Mouse (Mus musculus): ENCODE data around the gene Polr2e.

Polr2e gene

GRCm38 (mm10) chr10:80017361-80017760 is 22.2 kb downstream of the Polr2e start:
- in situ Hi-C loops (cut with MseI, MboI): no loop called here

- in situ Hi-C loops (cut with MseI, MboI): no loop called here
Observed at GRCm38 (mm10) chr10:80016931-80017330, 22.7 kb downstream of the Polr2e start.

GRCm38 (mm10) chr10:80016511-80016910 is 23.1 kb downstream of the Polr2e start, which contains the start of gene Arhgap45:
TSS of gene Arhgap45 (plus strand) at chr10:80016653.
- in situ Hi-C loops (cut with MseI, MboI): no loop called here

GRCm38 (mm10) chr10:80015583-80015982 is 24.0 kb downstream of the Polr2e start:
- in situ Hi-C loops (cut with MseI, MboI): no loop called here

GRCm38 (mm10) chr10:80014484-80015290 is 24.9 kb downstream of the Polr2e start:
- in situ Hi-C loops (cut with MseI, MboI): no loop called here

GRCm38 (mm10) chr10:80013609-80014008 is 26.0 kb downstream of the Polr2e start:
- in situ Hi-C loops (cut with MseI, MboI): no loop called here

- in situ Hi-C loops (cut with MseI, MboI): no loop called here
Observed at GRCm38 (mm10) chr10:80011740-80012139, 27.9 kb downstream of the Polr2e start.

- in situ Hi-C loops (cut with MseI, MboI): no loop called here
Observed at GRCm38 (mm10) chr10:80004233-80004705, 35.3 kb downstream of the Polr2e start.

GRCm38 (mm10) chr10:80003374-80004232 is 36.0 kb downstream of the Polr2e start:
- in situ Hi-C loops (cut with MseI, MboI): no loop called here

GRCm38 (mm10) chr10:80002829-80003228 is 36.8 kb downstream of the Polr2e start:
- in situ Hi-C loops (cut with MseI, MboI): no loop called here

GRCm38 (mm10) chr10:80001945-80002344 is 37.6 kb downstream of the Polr2e start:
- in situ Hi-C loops (cut with MseI, MboI): no loop called here

GRCm38 (mm10) chr10:79997819-79998218 is 41.8 kb downstream of the Polr2e start:
- in situ Hi-C loops (cut with MseI, MboI): no loop called here

GRCm38 (mm10) chr10:79997034-79997760 is 42.4 kb downstream of the Polr2e start:
- in situ Hi-C loops (cut with MseI, MboI): no loop called here

GRCm38 (mm10) chr10:79996272-79997033 is 43.1 kb downstream of the Polr2e start, which contains the start of gene Abca7:
TSS of gene Abca7 (plus strand) at chr10:79996494.
- in situ Hi-C loops (cut with MseI, MboI): no loop called here

GRCm38 (mm10) chr10:79995636-79996035 is 44.0 kb downstream of the Polr2e start:
- in situ Hi-C loops (cut with MseI, MboI): no loop called here

- in situ Hi-C loops (cut with MseI, MboI): no loop called here
Observed at GRCm38 (mm10) chr10:79994397-79995115, 45.0 kb downstream of the Polr2e start.

- in situ Hi-C loops (cut with MseI, MboI): no loop called here
Observed at GRCm38 (mm10) chr10:79991548-79991947, 48.0 kb downstream of the Polr2e start.

- in situ Hi-C loops (cut with MseI, MboI): no loop called here
Observed at GRCm38 (mm10) chr10:79991099-79991498, 48.5 kb downstream of the Polr2e start.

GRCm38 (mm10) chr10:79989870-79990269 is 49.7 kb downstream of the Polr2e start:
- in situ Hi-C loops (cut with MseI, MboI): no loop called here

- in situ Hi-C loops (cut with MseI, MboI): no loop called here
Observed at GRCm38 (mm10) chr10:79989272-79989786, 50.3 kb downstream of the Polr2e start.

Measured in mouse trophoblast stem cell (cell line).